8 mouse cellular contexts compared by ENCODE assay signal in the genomic region with DNA sequence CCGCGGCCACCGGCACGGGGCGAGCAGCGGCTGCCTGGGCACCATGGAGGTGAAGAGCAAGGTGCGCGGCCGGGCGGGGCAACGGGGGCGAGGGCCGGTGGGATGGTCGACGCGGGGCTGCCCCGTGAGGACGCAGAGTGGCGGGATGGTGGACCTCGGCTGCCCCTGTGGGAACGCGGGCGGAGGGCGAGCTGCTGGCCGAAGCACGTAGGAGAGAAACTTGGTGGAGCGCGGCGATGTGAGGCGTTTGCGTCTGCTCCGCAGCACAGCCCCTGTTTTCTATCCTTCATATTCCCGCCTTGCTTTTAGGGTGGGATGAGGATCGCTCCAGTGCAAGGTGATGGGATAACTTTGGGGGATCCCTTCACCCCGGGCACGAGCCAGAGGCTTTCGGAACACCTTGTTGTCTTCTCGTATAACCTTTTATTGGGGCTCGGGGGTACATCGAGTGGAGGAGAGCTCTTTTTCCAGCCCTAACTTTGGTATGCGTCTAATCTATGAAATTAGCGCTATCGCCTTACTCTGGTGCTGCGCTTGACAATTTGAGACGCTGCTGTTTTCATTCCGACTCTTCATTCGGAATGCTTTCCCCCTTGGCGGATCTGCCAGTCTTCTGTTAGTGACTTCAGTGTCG. TPM values are rescaled to one million over a fixed set of nuclear protein-coding genes. Genes with fewer than 3 reads are reported as not detected.
DNase-seq lines count a peak whose midpoint lies in the region; ATAC-seq and TF ChIP-seq lines count a peak whose summit lies in the region.

No protein-coding gene starts in this region.

- peaks cover 3% of the 10 kb centered on the region; the same call in 1 of the 2 replicates for H3K27me3 ChIP-seq in heart, adult 2 months (ENCODE audit: control insufficient read depth, insufficient read depth, low read length)
- no peaks in the 10 kb centered on the region; the same call in 1 of the 2 replicates for H3K27me3 ChIP-seq in heart, embryonic 14.5 days (ENCODE audit: control insufficient read depth, insufficient read depth, low read length)
- H3K27me3 ChIP-seq in liver, embryonic 15.5 days: peaks cover 67% of the 10 kb centered on the region
- H3K27me3 ChIP-seq in splenic B cell, adult 2 months (ENCODE audit: control insufficient read depth, insufficient read depth, low read length, poor library complexity, severe bottlenecking): peaks cover 2% of the 10 kb centered on the region

- no peak for TF ChIP-seq EP300 in heart, adult 2 months (IDR thresholded peaks at IDR 0.05; ENCODE audit: insufficient read depth, low read depth, low read length)

- H3K27ac ChIP-seq in heart, adult 2 months: no peak overlapping the region
- H3K27ac ChIP-seq in heart, embryonic 14.5 days (replicated peaks in 1 of 2; ENCODE audit: control insufficient read depth in 1 of 2, insufficient read depth in 1 of 2, low read depth in 2 of 2, low read length in 2 of 2): peak overlapping the region; percentile 70 to 86
- H3K27ac ChIP-seq in liver, embryonic 15.5 days (replicated peaks): peak overlapping the region; percentile 73

- no peaks in the 10 kb centered on the region for H3K79me2 ChIP-seq in heart, adult 2 months (replicated peaks; ENCODE audit: control insufficient read depth, insufficient read depth, low read length)

- no peak for DNase-seq in heart, adult 2 months
- DNase-seq in heart, adult 9 months (ENCODE audit: low spot score in 2 of 2): no peak
- peak; percentile 31 to 34 for DNase-seq in thymus, adult 18-20 months
- DNase-seq in thymus, postnatal 36 days: no peak
- DNase-seq in splenic B cell, adult 2 months (ENCODE audit: low read depth, low spot score): peak; percentile 17

- peak overlapping the region; percentile 74 for H3K4me3 ChIP-seq in heart, adult 2 months
- peak overlapping the region; percentile 81 to 85 for H3K4me3 ChIP-seq in heart, embryonic 14.5 days (ENCODE audit: control insufficient read depth in 1 of 2, insufficient read depth in 1 of 2, low read depth in 1 of 2, low read length in 2 of 2)
- H3K4me3 ChIP-seq in liver, embryonic 15.5 days (replicated peaks): peak overlapping the region; percentile 72

- WGBS in heart, adult 2 months: 1% methylated on average over 48 of the region's 49 CpGs
- 1% methylated on average over 49 of the region's 49 CpGs for WGBS in heart, embryonic 14.5 days
- WGBS in liver, embryonic 15.5 days (ENCODE audit: insufficient replicate concordance): under 1% methylated on average over 49 of the region's 49 CpGs

- H3K4me2 ChIP-seq in heart, embryonic 14.5 days (ENCODE audit: low read length): peak overlapping the region; percentile 92
- H3K4me2 ChIP-seq in liver, embryonic 15.5 days: peak overlapping the region; percentile 99

- no peaks in the 10 kb centered on the region for H3K36me3 ChIP-seq in heart, adult 2 months (ENCODE audit: control insufficient read depth, insufficient read depth, low read length)
- no peaks in the 10 kb centered on the region for H3K36me3 ChIP-seq in heart, embryonic 14.5 days (ENCODE audit: control insufficient read depth, insufficient read depth, low read length)
- H3K36me3 ChIP-seq in liver, embryonic 15.5 days (replicated peaks): no peaks in the 10 kb centered on the region
- H3K36me3 ChIP-seq in splenic B cell, adult 2 months (ENCODE audit: control insufficient read depth, insufficient read depth, low read length, poor library complexity, severe bottlenecking): no peaks in the 10 kb centered on the region

- intact Hi-C loops in heart, adult 2 months (cut with DNase I): no loop called here

- no peaks in the 10 kb centered on the region for H3K9me3 ChIP-seq in heart, embryonic 14.5 days (ENCODE audit: control insufficient read depth, low read length)
- no peaks in the 10 kb centered on the region for H3K9me3 ChIP-seq in liver, embryonic 15.5 days (replicated peaks)

- TF ChIP-seq CTCF in heart, adult 2 months (IDR thresholded peaks at IDR 0.05): no peak

- no peaks in the 10 kb centered on the region for H3K4me1 ChIP-seq in heart, adult 2 months (ENCODE audit: control insufficient read depth, insufficient read depth, low read length)
- peaks cover 12 to 37% of the 10 kb centered on the region in 2 experiments for H3K4me1 ChIP-seq in heart, embryonic 14.5 days (ENCODE audit: control insufficient read depth in 2 of 2, insufficient read depth in 2 of 2, low read length in 2 of 2)
- H3K4me1 ChIP-seq in liver, embryonic 15.5 days (replicated peaks): peaks cover 51% of the 10 kb centered on the region

- no peak for ATAC-seq in heart, embryonic 14.5 days (ENCODE audit: insufficient number of reproducible peaks, insufficient read depth, low FRiP score, low read depth)
- ATAC-seq in liver, embryonic 15.5 days (ENCODE audit: insufficient read depth): no peak
- ATAC-seq in erythroid progenitor cell, adult 5-6 weeks (replicated peaks; ENCODE audit: low FRiP score, poor library complexity, severe bottlenecking): no peak

- peak overlapping the region; percentile 77 for H3K9ac ChIP-seq in heart, adult 2 months (ENCODE audit: low read depth, low read length)
- H3K9ac ChIP-seq in heart, embryonic 14.5 days (ENCODE audit: low read length): peak overlapping the region; percentile 85
- peak overlapping the region; percentile 70 for H3K9ac ChIP-seq in liver, embryonic 15.5 days

- no peak for TF ChIP-seq POLR2A in heart, adult 2 months (IDR thresholded peaks at IDR 0.05; ENCODE audit: insufficient read depth, low read depth, low read length)

RNA-seq across cellular contexts. Expression of gene Pard6b, which starts 0.6 kb away (rescaled TPM):
- 1 to 10 TPM; 2.0 to 2.2 TPM for total RNA-seq in heart, adult 2 months (2021)
- 2.4 TPM in 2 replicates for polyA plus RNA-seq in heart, adult 2 months (2012; rRNA removed)
- polyA plus RNA-seq in heart, embryonic 14.5 days (2014; fragmentation: Nextera tagmentation; extraction: Ambion mirVana): 7.7 and 8.5 TPM in 2 replicates
- 2.6 and 2.9 TPM in 2 replicates for polyA plus RNA-seq in liver, embryonic 15.5 days (2015; fragmentation: Nextera tagmentation; extraction: Ambion mirVana)
- total RNA-seq in erythroid progenitor cell, adult 5-6 weeks (2015; ENCODE audit: low replicate concordance): not detected in 2 replicates
- total RNA-seq in erythroid progenitor cell, adult 5-6 weeks (2017; ENCODE audit: low replicate concordance): 0.13 TPM in 1 of 2 replicates, not detected in the other

Comparison
In these comparisons a context has a peak if more than half of its experiments do, and no peak if none do; other contexts are left out.
1. DNase-seq: peak in thymus, adult 18-20 months (2 of 2) and splenic B cell, adult 2 months (single experiment); none in heart, adult 2 months (0 of 2), heart, adult 9 months (0 of 2) and thymus, postnatal 36 days (0 of 2).
2. Peak in every context shown above with its lines, with median percentiles within 50 percentile points of each other: H3K4me3 ChIP-seq and H3K9ac ChIP-seq.